Mouse (Mus musculus) urinary bladder, postnatal 4 days (tissue): Measurements from ENCODE around the gene Fkbp10.

Experiments
- DNase-seq, 2 experiments: peaks; one replicate each; pipeline ENCODE4 v3.0.0; 2021 to 2022; ENCODE audit warnings: low spot score in 2 of 2

Gene Fkbp10

GRCm38 (mm10) chr11:100471352-100472196, 56.1 kb downstream of the Fkbp10 start:
- DNase-seq, result no peak

GRCm38 (mm10) chr11:100472197-100472934, 56.9 kb downstream of the Fkbp10 start, which contains the start of gene Klhl11:
Klhl11 (minus strand) TSS chr11:100472741.
- peak; percentile 88 to 90 for DNase-seq

- DNase-seq, result no peak
These were observed 57.4 kb downstream of the Fkbp10 start for GRCm38 (mm10) chr11:100472935-100473295.
